Mouse (Mus musculus) megakaryocyte, embryonic 14.5 days (primary cell): ENCODE measurements around the gene 1700061G19Rik.

Source experiments
- FLI1 ChIP-seq: IDR thresholded peaks from 2 replicates; pipeline ENCODE4 v1.6.1; 2012; ENCODE audit warnings: low read length, inconsistent platforms, mixed read lengths
- GATA1 ChIP-seq: IDR thresholded peaks from 3 replicates; pipeline ENCODE4 v1.6.1; 2012; ENCODE audit warnings: mixed read lengths, low read length, inconsistent platforms, borderline replicate concordance

- TF ChIP-seq GATA1 (no peak), FLI1 (no peak)
Measured at GRCm38 (mm10) chr17:56925998-56926397, 50.7 kb downstream of the 1700061G19Rik start.
